ENCODE assay signal across 8 mouse cellular contexts in genomic region chr4:136177244-136177611, GRCm38 (mm10). TPM values are rescaled to one million over a fixed set of nuclear protein-coding genes. Genes with fewer than 3 reads are reported as not detected.
DNase-seq lines count a peak whose midpoint lies in the region; ATAC-seq and TF ChIP-seq lines count a peak whose summit lies in the region.

No protein-coding gene starts in this region.

- no peak for DNase-seq in hindbrain, embryonic 10.5 days (ENCODE audit: low spot score)
- DNase-seq in hindbrain, postnatal 0 days (ENCODE audit: low spot score), result no peak
- peak; percentile 42 for DNase-seq in lung, postnatal 25 days (ENCODE audit: low spot score)
- DNase-seq in testis, postnatal 14 days (ENCODE audit: low spot score), result no peak
- DNase-seq in natural killer cell, adult 2 months (ENCODE audit: low spot score in 2 of 2), result no peak

- peaks cover 36% of the 10 kb centered on the region for H3K36me3 ChIP-seq in hindbrain, embryonic 10.5 days
- no peaks in the 10 kb centered on the region for H3K36me3 ChIP-seq in hindbrain, postnatal 0 days (ENCODE audit: insufficient read depth, low read length)
- no peaks in the 10 kb centered on the region for H3K36me3 ChIP-seq in embryonic facial prominence, embryonic 13.5 days
- no peaks in the 10 kb centered on the region for H3K36me3 ChIP-seq in hindbrain, embryonic 15.5 days

- peak overlapping the region; percentile 9; the same call in 1 of the 2 replicates for H3K4me3 ChIP-seq in hindbrain, embryonic 10.5 days
- H3K4me3 ChIP-seq in hindbrain, postnatal 0 days (ENCODE audit: low read length), result no peak overlapping the region
- H3K4me3 ChIP-seq in embryonic facial prominence, embryonic 13.5 days, result no peak overlapping the region
- H3K4me3 ChIP-seq in hindbrain, embryonic 15.5 days, result no peak overlapping the region

- ATAC-seq in hindbrain, postnatal 0 days, result no peak
- ATAC-seq in embryonic facial prominence, embryonic 13.5 days (ENCODE audit: insufficient number of reproducible peaks, insufficient read depth, low FRiP score, low TSS enrichment, low read depth), result no peak
- no peak for ATAC-seq in hindbrain, embryonic 15.5 days (ENCODE audit: low FRiP score, low read depth)
- ATAC-seq in monocyte, adult 5-6 weeks (replicated peaks; ENCODE audit: insufficient number of reproducible peaks, low FRiP score, low TSS enrichment, poor library complexity, severe bottlenecking), result no peak

- no peak for TF ChIP-seq CTCF in hindbrain, postnatal 0 days (IDR thresholded peaks at IDR 0.05; ENCODE audit: low read depth)

- peak overlapping the region; percentile 73 for H3K27ac ChIP-seq in hindbrain, embryonic 10.5 days
- H3K27ac ChIP-seq in hindbrain, postnatal 0 days, result no peak overlapping the region
- no peak overlapping the region for H3K27ac ChIP-seq in embryonic facial prominence, embryonic 13.5 days
- H3K27ac ChIP-seq in hindbrain, embryonic 15.5 days (replicated peaks), result 0 out of 2 replicates have a peak overlapping the region, but pooled peaks have one; percentile 53

- H3K4me1 ChIP-seq in hindbrain, embryonic 10.5 days (replicated peaks), result peaks cover 84% of the 10 kb centered on the region
- peaks cover 6% of the 10 kb centered on the region; the same call in 1 of the 2 replicates for H3K4me1 ChIP-seq in hindbrain, postnatal 0 days (ENCODE audit: insufficient read depth, low read length)
- H3K4me1 ChIP-seq in embryonic facial prominence, embryonic 13.5 days, result peaks cover 78% of the 10 kb centered on the region
- H3K4me1 ChIP-seq in hindbrain, embryonic 15.5 days (replicated peaks), result peaks cover 43% of the 10 kb centered on the region

- no peak overlapping the region for H3K4me2 ChIP-seq in hindbrain, postnatal 0 days (ENCODE audit: low read depth, low read length)
- peak overlapping the region; percentile 3; the same call in 1 of the 2 replicates for H3K4me2 ChIP-seq in embryonic facial prominence, embryonic 13.5 days
- H3K4me2 ChIP-seq in hindbrain, embryonic 15.5 days, result no peak overlapping the region

- 48% methylated on average over 8 of the region's 8 CpGs for WGBS in hindbrain, embryonic 10.5 days
- WGBS in hindbrain, postnatal 0 days, result 40% methylated on average over 8 of the region's 8 CpGs
- WGBS in embryonic facial prominence, embryonic 13.5 days, result 45% methylated on average over 8 of the region's 8 CpGs
- 38% methylated on average over 8 of the region's 8 CpGs for WGBS in hindbrain, embryonic 15.5 days

- no peaks in the 10 kb centered on the region for H3K9me3 ChIP-seq in hindbrain, embryonic 10.5 days
- no peaks in the 10 kb centered on the region for H3K9me3 ChIP-seq in hindbrain, postnatal 0 days (ENCODE audit: low read length)
- H3K9me3 ChIP-seq in embryonic facial prominence, embryonic 13.5 days, result no peaks in the 10 kb centered on the region
- no peaks in the 10 kb centered on the region for H3K9me3 ChIP-seq in hindbrain, embryonic 15.5 days

- H3K27me3 ChIP-seq in hindbrain, embryonic 10.5 days (ENCODE audit: insufficient read depth, poor library complexity, severe bottlenecking), result peaks cover 3% of the 10 kb centered on the region; the same call in 1 of the 2 replicates
- H3K27me3 ChIP-seq in hindbrain, postnatal 0 days (ENCODE audit: insufficient read depth, low read length), result no peaks in the 10 kb centered on the region
- no peaks in the 10 kb centered on the region for H3K27me3 ChIP-seq in embryonic facial prominence, embryonic 13.5 days
- no peaks in the 10 kb centered on the region for H3K27me3 ChIP-seq in hindbrain, embryonic 15.5 days

- no peak overlapping the region for H3K9ac ChIP-seq in hindbrain, postnatal 0 days (replicated peaks; ENCODE audit: low read length)
- 0 out of 2 replicates have a peak overlapping the region, but pooled peaks have one; percentile 16 for H3K9ac ChIP-seq in embryonic facial prominence, embryonic 13.5 days
- no peak overlapping the region for H3K9ac ChIP-seq in hindbrain, embryonic 15.5 days

RNA-seq across cellular contexts. Expression of gene E2f2, which starts 5.0 kb away (rescaled TPM):
- polyA plus RNA-seq in hindbrain, embryonic 10.5 days (2016; fragmentation: Nextera tagmentation; extraction: Ambion mirVana), result 9.0 and 9.4 TPM in 2 replicates
- total RNA-seq in hindbrain, postnatal 0 days (2014; rRNA removed), result 3.5 and 3.7 TPM in 2 replicates
- 2.3 and 2.4 TPM in 2 replicates for polyA plus RNA-seq in hindbrain, postnatal 0 days (2015; fragmentation: Nextera tagmentation; extraction: Ambion mirVana)
- polyA plus RNA-seq in embryonic facial prominence, embryonic 13.5 days (2015; fragmentation: Nextera tagmentation; extraction: Ambion mirVana), result 6.4 and 7.1 TPM in 2 replicates
- 2.8 and 3.6 TPM in 2 replicates for polyA plus RNA-seq in hindbrain, embryonic 15.5 days (2015; fragmentation: Nextera tagmentation; extraction: Ambion mirVana)
- 18.1 to 19.7 TPM (median 18.4 TPM) in 3 replicates for total RNA-seq in monocyte, adult 5-6 weeks (2017)

RNA-seq across cellular contexts. Expression of gene Asap3, which starts 28.9 kb away (rescaled TPM):
- polyA plus RNA-seq in hindbrain, embryonic 10.5 days (2016; fragmentation: Nextera tagmentation; extraction: Ambion mirVana), result 5.2 and 6.5 TPM in 2 replicates
- total RNA-seq in hindbrain, postnatal 0 days (2014; rRNA removed), result 9.1 and 10.5 TPM in 2 replicates
- polyA plus RNA-seq in hindbrain, postnatal 0 days (2015; fragmentation: Nextera tagmentation; extraction: Ambion mirVana), result 4.1 TPM in 2 replicates
- polyA plus RNA-seq in embryonic facial prominence, embryonic 13.5 days (2015; fragmentation: Nextera tagmentation; extraction: Ambion mirVana), result 10.9 and 11.6 TPM in 2 replicates
- polyA plus RNA-seq in hindbrain, embryonic 15.5 days (2015; fragmentation: Nextera tagmentation; extraction: Ambion mirVana), result 5.8 and 6.5 TPM in 2 replicates
- total RNA-seq in monocyte, adult 5-6 weeks (2017), result not detected in 3 replicates

RNA-seq across cellular contexts. Expression of gene Id3, which starts 33.9 kb away (rescaled TPM):
- 576 and 684 TPM in 2 replicates for polyA plus RNA-seq in hindbrain, embryonic 10.5 days (2016; fragmentation: Nextera tagmentation; extraction: Ambion mirVana)
- 204 and 344 TPM in 2 replicates for total RNA-seq in hindbrain, postnatal 0 days (2014; rRNA removed)
- polyA plus RNA-seq in hindbrain, postnatal 0 days (2015; fragmentation: Nextera tagmentation; extraction: Ambion mirVana), result 253 and 254 TPM in 2 replicates
- 540 and 613 TPM in 2 replicates for polyA plus RNA-seq in embryonic facial prominence, embryonic 13.5 days (2015; fragmentation: Nextera tagmentation; extraction: Ambion mirVana)
- polyA plus RNA-seq in hindbrain, embryonic 15.5 days (2015; fragmentation: Nextera tagmentation; extraction: Ambion mirVana), result 208 TPM in 2 replicates
- 4.9 to 16.7 TPM (median 8.5 TPM) in 3 replicates for total RNA-seq in monocyte, adult 5-6 weeks (2017)

Comparison
In these comparisons a context has a peak if more than half of its experiments do, and no peak if none do; other contexts are left out.
1. H3K27ac ChIP-seq: peak in hindbrain, embryonic 10.5 days (single experiment) and hindbrain, embryonic 15.5 days (single experiment); none in hindbrain, postnatal 0 days (single experiment) and embryonic facial prominence, embryonic 13.5 days (single experiment).